In genomic region chr17:24375094-24375712, GRCm38 (mm10) we compare ENCODE assay signal across 17 mouse cellular contexts. TPM values are rescaled to one million over a fixed set of nuclear protein-coding genes. Genes with fewer than 3 reads are reported as not detected.
DNase-seq lines count a peak whose midpoint lies in the region; ATAC-seq and TF ChIP-seq lines count a peak whose summit lies in the region.
"Had no signal": no experiment of that assay in that cellular context is flagged by ENCODE, and none has a peak within 500 bp of the region (broad histone marks: within the 10 kb centered on the region; RNA-seq: fewer than 3 reads in every experiment).

No protein-coding gene starts in this region.

- no peak overlapping the region for H3K4me2 ChIP-seq in embryonic facial prominence, embryonic 11.5 days (ENCODE audit: low read depth, low read length)
- H3K4me2 ChIP-seq in liver, embryonic 16.5 days (ENCODE audit: low read depth, low read length) = no peak overlapping the region
- H3K4me2 ChIP-seq: hindbrain, embryonic 13.5 days had no signal

- H3K36me3 ChIP-seq in heart, adult 2 months (ENCODE audit: control insufficient read depth, insufficient read depth, low read length) = no peaks in the 10 kb centered on the region
- H3K36me3 ChIP-seq in liver, adult 2 months (ENCODE audit: control insufficient read depth, insufficient read depth, low read length) = peaks cover 32% of the 10 kb centered on the region
- no peaks in the 10 kb centered on the region; the same call in 1 of the 2 replicates for H3K36me3 ChIP-seq in embryonic facial prominence, embryonic 11.5 days (replicated peaks; ENCODE audit: control insufficient read depth, insufficient read depth, low read depth, low read length)
- peaks cover 47% of the 10 kb centered on the region for H3K36me3 ChIP-seq in liver, embryonic 16.5 days (ENCODE audit: control insufficient read depth, insufficient read depth)

- no peak overlapping the region for H3K4me3 ChIP-seq in heart, adult 2 months
- H3K4me3 ChIP-seq in liver, adult 2 months (ENCODE audit: insufficient read depth, low read depth, low read length) = no peak overlapping the region
- H3K4me3 ChIP-seq in embryonic facial prominence, embryonic 11.5 days (ENCODE audit: low read depth, low read length) = no peak overlapping the region
- no peak overlapping the region for H3K4me3 ChIP-seq in liver, embryonic 16.5 days (ENCODE audit: low read depth, low read length)
- H3K4me3 ChIP-seq: hindbrain, embryonic 13.5 days; myocyte had no signal

- H3K79me2 ChIP-seq in heart, adult 2 months (replicated peaks; ENCODE audit: control insufficient read depth, insufficient read depth, low read length) = no peaks in the 10 kb centered on the region
- H3K79me2 ChIP-seq in liver, adult 2 months (ENCODE audit: control insufficient read depth, insufficient read depth, low read length) = no peaks in the 10 kb centered on the region

- no peak for ATAC-seq in embryonic facial prominence, embryonic 11.5 days (replicated peaks; ENCODE audit: insufficient number of reproducible peaks, low FRiP score, low TSS enrichment, low read depth)
- ATAC-seq in liver, embryonic 16.5 days (ENCODE audit: low read depth) = peak; percentile 27; the same call in 1 of the 2 replicates
- ATAC-seq in frontal cortex, adult (ENCODE audit: low TSS enrichment) = no peak
- ATAC-seq: intestine, postnatal 0 days had no signal

- no peak for DNase-seq in heart, adult 2 months
- no peak for DNase-seq in heart, postnatal 25 days (ENCODE audit: low spot score)
- DNase-seq in liver, adult 2 months (ENCODE audit: extremely low read depth, low read depth, low spot score) = peak; percentile 81
- DNase-seq in liver = no peak
- peak; percentile 19 for DNase-seq in embryonic facial prominence, embryonic 11.5 days (ENCODE audit: low spot score)
- no peak for DNase-seq in layer of hippocampus, postnatal 36 days
- DNase-seq: B cell, adult 2 months; cerebellum, adult 11 months; left cerebral cortex, postnatal 4 days; right cerebral cortex, postnatal 4 days had no signal

- no peaks in the 10 kb centered on the region for H3K27me3 ChIP-seq in heart, adult 2 months (ENCODE audit: control insufficient read depth, insufficient read depth, low read length)
- no peaks in the 10 kb centered on the region for H3K27me3 ChIP-seq in liver, adult 2 months (ENCODE audit: control insufficient read depth, insufficient read depth, low read length)
- H3K27me3 ChIP-seq in embryonic facial prominence, embryonic 11.5 days (ENCODE audit: control insufficient read depth, insufficient read depth, low read length) = no peaks in the 10 kb centered on the region
- H3K27me3 ChIP-seq in liver, embryonic 16.5 days (ENCODE audit: control insufficient read depth, insufficient read depth, low read depth, low read length) = no peaks in the 10 kb centered on the region
- H3K27me3 ChIP-seq: hindbrain, embryonic 13.5 days had no signal

- TF ChIP-seq POLR2A in heart, adult 2 months (IDR thresholded peaks at IDR 0.05; ENCODE audit: insufficient read depth, low read depth, low read length) = no peak
- no peak for TF ChIP-seq POLR2A in liver, adult 2 months (IDR thresholded peaks at IDR 0.05; ENCODE audit: extremely low read depth, insufficient read depth, low read length)

- H3K9ac ChIP-seq in heart, adult 2 months (ENCODE audit: low read depth, low read length) = no peak overlapping the region
- H3K9ac ChIP-seq in liver, adult 2 months (ENCODE audit: low read depth, low read length) = no peak overlapping the region
- no peak overlapping the region for H3K9ac ChIP-seq in embryonic facial prominence, embryonic 11.5 days (replicated peaks; ENCODE audit: low read length)
- no peak overlapping the region for H3K9ac ChIP-seq in liver, embryonic 16.5 days (ENCODE audit: low read depth, low read length)
- H3K9ac ChIP-seq: hindbrain, embryonic 13.5 days had no signal

- intact Hi-C loops in heart, adult 2 months (cut with DNase I) = no loop called here
- intact Hi-C loops in heart, postnatal 25 days (cut with DNase I) = no loop called here

- H3K9me3 ChIP-seq in embryonic facial prominence, embryonic 11.5 days (replicated peaks; ENCODE audit: control insufficient read depth, low read length) = no peaks in the 10 kb centered on the region
- no peaks in the 10 kb centered on the region for H3K9me3 ChIP-seq in liver, embryonic 16.5 days (replicated peaks; ENCODE audit: control insufficient read depth, low read length)
- H3K9me3 ChIP-seq: G1E; hindbrain, embryonic 13.5 days had no signal

- peak overlapping the region; percentile 52 for H3K27ac ChIP-seq in heart, adult 2 months
- H3K27ac ChIP-seq in liver, adult 2 months (replicated peaks; ENCODE audit: insufficient read depth, low read depth, low read length) = no peak overlapping the region
- no peak overlapping the region for H3K27ac ChIP-seq in embryonic facial prominence, embryonic 11.5 days (replicated peaks; ENCODE audit: low read depth, low read length)
- no peak overlapping the region for H3K27ac ChIP-seq in liver, embryonic 16.5 days (ENCODE audit: low read length)
- H3K27ac ChIP-seq: hindbrain, embryonic 13.5 days had no signal

- peaks cover 5% of the 10 kb centered on the region for H3K4me1 ChIP-seq in heart, adult 2 months (ENCODE audit: control insufficient read depth, insufficient read depth, low read length)
- H3K4me1 ChIP-seq in liver, adult 2 months (ENCODE audit: control insufficient read depth, insufficient read depth, low read length) = peaks cover 9% of the 10 kb centered on the region
- no peaks in the 10 kb centered on the region; the same call in 1 of the 2 replicates for H3K4me1 ChIP-seq in embryonic facial prominence, embryonic 11.5 days (ENCODE audit: control insufficient read depth, insufficient read depth, low read length)
- peaks cover 17% of the 10 kb centered on the region for H3K4me1 ChIP-seq in liver, embryonic 16.5 days (ENCODE audit: control insufficient read depth, low read depth, low read length)
- H3K4me1 ChIP-seq: hindbrain, embryonic 13.5 days had no signal

- TF ChIP-seq CTCF in heart, adult 2 months (IDR thresholded peaks at IDR 0.05) = no peak
- no peak for TF ChIP-seq CTCF in liver, adult 2 months (IDR thresholded peaks at IDR 0.05; ENCODE audit: low read depth, low read length)

- TF ChIP-seq EP300 in heart, adult 2 months (IDR thresholded peaks at IDR 0.05; ENCODE audit: insufficient read depth, low read depth, low read length) = no peak

- WGBS in heart, adult 2 months = 50% methylated on average over 5 of the region's 5 CpGs
- WGBS in liver, adult 2 months = 47% methylated on average over 5 of the region's 5 CpGs
- WGBS in embryonic facial prominence, embryonic 11.5 days = 64% methylated on average over 4 of the region's 5 CpGs
- WGBS in liver, embryonic 16.5 days (ENCODE audit: insufficient replicate concordance) = 70% methylated on average over 4 of the region's 5 CpGs

RNA-seq across cellular contexts. Expression of gene Abca3, which starts 23.5 kb away (rescaled TPM):
- 10 to 100 TPM; 12.1 to 12.6 TPM for total RNA-seq in heart, adult 2 months (2021)
- polyA plus RNA-seq in heart, adult 2 months (2012; rRNA removed) = 13.4 and 15.7 TPM in 2 replicates
- total RNA-seq in heart, postnatal 25 days (2021) = 10 to 100 TPM; 12.8 to 13.1 TPM
- 36.0 and 46.1 TPM in 2 replicates for total RNA-seq in liver, adult 2 months (2014; rRNA removed)
- polyA plus RNA-seq in liver, adult 2 months (2012; rRNA removed) = 70.0 and 76.6 TPM in 2 replicates
- 5.3 and 7.7 TPM in 2 replicates for polyA plus RNA-seq in embryonic facial prominence, embryonic 11.5 days (2014; fragmentation: Nextera tagmentation; extraction: Ambion mirVana)
- polyA plus RNA-seq in liver, embryonic 16.5 days (2015; fragmentation: Nextera tagmentation; extraction: Ambion mirVana) = 13.4 and 15.0 TPM in 2 replicates
- total RNA-seq in layer of hippocampus, postnatal 36 days (2021) = 10 to 100 TPM; 64.8 to 65.3 TPM

RNA-seq across cellular contexts. Expression of gene Abca17, which starts 24.3 kb away (rescaled TPM):
- not detected for total RNA-seq in heart, adult 2 months (2021)
- not detected in 2 replicates for polyA plus RNA-seq in heart, adult 2 months (2012; rRNA removed)
- not detected for total RNA-seq in heart, postnatal 25 days (2021)
- total RNA-seq in liver, adult 2 months (2014; rRNA removed) = not detected in 2 replicates
- 0.02 TPM in 1 of 2 replicates, not detected in the other for polyA plus RNA-seq in liver, adult 2 months (2012; rRNA removed)
- 0.38 TPM in 1 of 2 replicates, not detected in the other for polyA plus RNA-seq in embryonic facial prominence, embryonic 11.5 days (2014; fragmentation: Nextera tagmentation; extraction: Ambion mirVana)
- polyA plus RNA-seq in liver, embryonic 16.5 days (2015; fragmentation: Nextera tagmentation; extraction: Ambion mirVana) = not detected in 2 replicates
- 1 to 10 TPM in 1 of 2 experiments, under 1 TPM in 1; 0.96 to 1.1 TPM for total RNA-seq in layer of hippocampus, postnatal 36 days (2021)
- total RNA-seq: gastrocnemius, adult 8-10 months had no signal
- polyA plus RNA-seq: G1E; intestine, postnatal 0 days; myocyte had no signal

RNA-seq across cellular contexts. Expression of gene Rnps1, which starts 39.2 kb away (rescaled TPM):
- total RNA-seq in heart, adult 2 months (2021) = 10 to 100 TPM; 60.0 to 62.7 TPM
- 83.0 and 107 TPM in 2 replicates for polyA plus RNA-seq in heart, adult 2 months (2012; rRNA removed)
- 10 to 100 TPM; 60.3 to 60.5 TPM for total RNA-seq in heart, postnatal 25 days (2021)
- total RNA-seq in liver, adult 2 months (2014; rRNA removed) = 17.3 and 20.7 TPM in 2 replicates
- polyA plus RNA-seq in liver, adult 2 months (2012; rRNA removed) = 32.7 and 37.6 TPM in 2 replicates
- polyA plus RNA-seq in embryonic facial prominence, embryonic 11.5 days (2014; fragmentation: Nextera tagmentation; extraction: Ambion mirVana) = 349 and 363 TPM in 2 replicates
- polyA plus RNA-seq in liver, embryonic 16.5 days (2015; fragmentation: Nextera tagmentation; extraction: Ambion mirVana) = 96.9 and 101 TPM in 2 replicates
- total RNA-seq in layer of hippocampus, postnatal 36 days (2021) = 100 to 1,000 TPM; 123 to 127 TPM

RNA-seq across cellular contexts. Expression of gene Eci1, which starts 51.2 kb away (rescaled TPM):
- 100 to 1,000 TPM; 421 to 487 TPM for total RNA-seq in heart, adult 2 months (2021)
- polyA plus RNA-seq in heart, adult 2 months (2012; rRNA removed) = 414 and 486 TPM in 2 replicates
- total RNA-seq in heart, postnatal 25 days (2021) = 100 to 1,000 TPM; 409 to 483 TPM
- total RNA-seq in liver, adult 2 months (2014; rRNA removed) = 176 and 218 TPM in 2 replicates
- 249 and 286 TPM in 2 replicates for polyA plus RNA-seq in liver, adult 2 months (2012; rRNA removed)
- polyA plus RNA-seq in embryonic facial prominence, embryonic 11.5 days (2014; fragmentation: Nextera tagmentation; extraction: Ambion mirVana) = 74.6 and 77.2 TPM in 2 replicates
- polyA plus RNA-seq in liver, embryonic 16.5 days (2015; fragmentation: Nextera tagmentation; extraction: Ambion mirVana) = 94.0 and 95.5 TPM in 2 replicates
- total RNA-seq in layer of hippocampus, postnatal 36 days (2021) = 10 to 100 TPM; 29.2 to 30.2 TPM

Comparison
In these comparisons a context has a peak if more than half of its experiments do, and no peak if none do; other contexts are left out.
1. DNase-seq: peak in liver, adult 2 months (single experiment) and embryonic facial prominence, embryonic 11.5 days (single experiment); none in heart, adult 2 months (0 of 2), heart, postnatal 25 days (single experiment), liver (single experiment) and layer of hippocampus, postnatal 36 days (0 of 2).